ENCODE assay signal across 8 mouse cellular contexts in genomic region chr11:77965101-77966036, GRCm38 (mm10). TPM values are rescaled to one million over a fixed set of nuclear protein-coding genes. Genes with fewer than 3 reads are reported as not detected.
DNase-seq lines count a peak whose midpoint lies in the region; ATAC-seq lines count a peak whose summit lies in the region.

No protein-coding gene starts in this region.

- peak overlapping the region; percentile 24; the same call in 1 of the 2 replicates for H3K27ac ChIP-seq in embryonic facial prominence, embryonic 14.5 days (replicated peaks; ENCODE audit: low read depth, low read length)
- peak overlapping the region; percentile 67 for H3K27ac ChIP-seq in midbrain, embryonic 14.5 days (replicated peaks; ENCODE audit: low read depth, low read length)

- H3K36me3 ChIP-seq in embryonic facial prominence, embryonic 14.5 days (ENCODE audit: control insufficient read depth, insufficient read depth, low read length), result no peaks in the 10 kb centered on the region
- peaks cover 17% of the 10 kb centered on the region; the same call in 1 of the 2 replicates for H3K36me3 ChIP-seq in midbrain, embryonic 14.5 days (ENCODE audit: control insufficient read depth, insufficient read depth, low read length)

- 25% methylated on average over 16 of the region's 17 CpGs for WGBS in embryonic facial prominence, embryonic 14.5 days
- 4% methylated on average over 17 of the region's 17 CpGs for WGBS in midbrain, embryonic 14.5 days

- 0 out of 2 replicates have a peak overlapping the region, but pooled peaks have one; percentile 14 for H3K9ac ChIP-seq in embryonic facial prominence, embryonic 14.5 days (ENCODE audit: low read depth, low read length)
- peak overlapping the region; percentile 39; the same call in 1 of the 2 replicates for H3K9ac ChIP-seq in midbrain, embryonic 14.5 days (replicated peaks; ENCODE audit: low read length)

- peaks cover 5% of the 10 kb centered on the region; the same call in 1 of the 2 replicates for H3K4me1 ChIP-seq in embryonic facial prominence, embryonic 14.5 days (ENCODE audit: control insufficient read depth, insufficient read depth, low read length)
- peaks cover 26% of the 10 kb centered on the region for H3K4me1 ChIP-seq in midbrain, embryonic 14.5 days (ENCODE audit: control insufficient read depth, insufficient read depth, low read length)

- no peaks in the 10 kb centered on the region for H3K27me3 ChIP-seq in embryonic facial prominence, embryonic 14.5 days (replicated peaks; ENCODE audit: control insufficient read depth, insufficient read depth, low read length)
- H3K27me3 ChIP-seq in midbrain, embryonic 14.5 days (ENCODE audit: control insufficient read depth, insufficient read depth, low read length), result no peaks in the 10 kb centered on the region

- no peak overlapping the region for H3K4me2 ChIP-seq in embryonic facial prominence, embryonic 14.5 days (ENCODE audit: low read depth, low read length)
- H3K4me2 ChIP-seq in midbrain, embryonic 14.5 days (ENCODE audit: low read length), result peak overlapping the region; percentile 20

- no peaks in the 10 kb centered on the region for H3K9me3 ChIP-seq in embryonic facial prominence, embryonic 14.5 days (ENCODE audit: control insufficient read depth, low read length)
- H3K9me3 ChIP-seq in midbrain, embryonic 14.5 days (ENCODE audit: control insufficient read depth, low read length), result no peaks in the 10 kb centered on the region

- ATAC-seq in embryonic facial prominence, embryonic 14.5 days (ENCODE audit: low read depth), result peak; percentile 72
- peak; percentile 62 for ATAC-seq in midbrain, embryonic 14.5 days (ENCODE audit: low FRiP score, low TSS enrichment)
- ATAC-seq in megakaryocyte-erythroid progenitor cell, adult 5-6 weeks (replicated peaks; ENCODE audit: low FRiP score, low TSS enrichment, poor library complexity, severe bottlenecking), result no peak
- no peak for ATAC-seq in megakaryocyte, adult 5-6 weeks (ENCODE audit: poor library complexity, severe bottlenecking)

- DNase-seq in 3134 (ENCODE audit: extremely low read depth, insufficient read length, low spot score) (peak; percentile 46), ZHBTc4 (ENCODE audit: low read depth, low spot score) (peak; percentile 39)
- DNase-seq in embryonic facial prominence, embryonic 14.5 days (ENCODE audit: low spot score), result peak; percentile 65
- DNase-seq in kidney, postnatal 25 days, result peak; percentile 25 to 56
- DNase-seq in midbrain, embryonic 14.5 days, result peak; percentile 83
- DNase-seq in lung, postnatal 25 days (ENCODE audit: low spot score), result no peak

- no peak overlapping the region for H3K4me3 ChIP-seq in embryonic facial prominence, embryonic 14.5 days (ENCODE audit: low read depth, low read length)
- no peak overlapping the region for H3K4me3 ChIP-seq in midbrain, embryonic 14.5 days (replicated peaks; ENCODE audit: low read depth, low read length)

RNA-seq across cellular contexts. Expression of gene Phf12, which starts 17.2 kb away (rescaled TPM):
- polyA plus RNA-seq in embryonic facial prominence, embryonic 14.5 days (2014; fragmentation: Nextera tagmentation; extraction: Ambion mirVana), result 15.0 and 17.0 TPM in 2 replicates
- 18.5 and 20.3 TPM in 2 replicates for polyA plus RNA-seq in midbrain, embryonic 14.5 days (2014; fragmentation: Nextera tagmentation; extraction: Ambion mirVana)
- 79.7 and 94.6 TPM in 2 replicates for total RNA-seq in megakaryocyte-erythroid progenitor cell, adult 5-6 weeks (2014; fragmentation: Nextera tagmentation)
- total RNA-seq in megakaryocyte-erythroid progenitor cell, adult 5-6 weeks (2017), result 23.3 and 26.9 TPM in 2 replicates
- 51.2 and 64.5 TPM in 2 replicates for total RNA-seq in megakaryocyte, adult 5-6 weeks (2015)
- total RNA-seq in megakaryocyte, adult 5-6 weeks (2017), result 21.0 and 26.3 TPM in 2 replicates

RNA-seq across cellular contexts. Expression of gene Sez6, which starts 34.8 kb away (rescaled TPM):
- 1.4 and 1.8 TPM in 2 replicates for polyA plus RNA-seq in embryonic facial prominence, embryonic 14.5 days (2014; fragmentation: Nextera tagmentation; extraction: Ambion mirVana)
- polyA plus RNA-seq in midbrain, embryonic 14.5 days (2014; fragmentation: Nextera tagmentation; extraction: Ambion mirVana), result 121 and 124 TPM in 2 replicates
- not detected in 2 replicates for total RNA-seq in megakaryocyte-erythroid progenitor cell, adult 5-6 weeks (2014; fragmentation: Nextera tagmentation)
- not detected in 2 replicates for total RNA-seq in megakaryocyte-erythroid progenitor cell, adult 5-6 weeks (2017)
- total RNA-seq in megakaryocyte, adult 5-6 weeks (2015), result not detected in 2 replicates
- not detected in 2 replicates for total RNA-seq in megakaryocyte, adult 5-6 weeks (2017)

Comparison
In these comparisons a context has a peak if more than half of its experiments do, and no peak if none do; other contexts are left out.
1. ATAC-seq: peak in embryonic facial prominence, embryonic 14.5 days (single experiment) and midbrain, embryonic 14.5 days (single experiment); none in megakaryocyte-erythroid progenitor cell, adult 5-6 weeks (single experiment) and megakaryocyte, adult 5-6 weeks (single experiment).